In genomic region chr3:37125655-37126054, GRCm38 (mm10) we compare ENCODE assay signal across 17 mouse cellular contexts. TPM values are rescaled to one million over a fixed set of nuclear protein-coding genes. Genes with fewer than 3 reads are reported as not detected.
"Had no signal": no experiment of that assay in that cellular context is flagged by ENCODE, and none has a peak within 500 bp of the region (broad histone marks: within the 10 kb centered on the region; RNA-seq: fewer than 3 reads in every experiment).

Il2 (minus strand) TSS chr3:37125959.

- H3K27me3 ChIP-seq: limb, embryonic 12.5 days; liver, embryonic 13.5 days; lung, embryonic 15.5 days; midbrain, embryonic 15.5 days; stomach, embryonic 15.5 days had no signal

- H3K4me2 ChIP-seq: limb, embryonic 12.5 days; liver, embryonic 13.5 days; lung, embryonic 15.5 days; midbrain, embryonic 11.5 days; midbrain, embryonic 15.5 days; stomach, embryonic 15.5 days had no signal

- H3K27ac ChIP-seq: limb, embryonic 12.5 days; liver, embryonic 13.5 days; lung, embryonic 15.5 days; midbrain, embryonic 15.5 days; stomach, embryonic 15.5 days had no signal

- H3K9ac ChIP-seq: limb, embryonic 12.5 days; liver, embryonic 13.5 days; liver, postnatal 0 days; lung, embryonic 15.5 days; midbrain, embryonic 15.5 days; stomach, embryonic 15.5 days had no signal

- DNase-seq: kidney, adult 8-10 months; kidney, postnatal 25 days; layer of hippocampus, adult 9-11 months; liver; liver, embryonic 13.5 days; liver, postnatal 0 days; lung, postnatal 14 days; right cerebral cortex, postnatal 14 days had no signal

- H3K4me1 ChIP-seq: limb, embryonic 12.5 days; liver, embryonic 13.5 days; midbrain, embryonic 15.5 days; stomach, embryonic 15.5 days had no signal

- H3K9me3 ChIP-seq: limb, embryonic 12.5 days; liver, embryonic 13.5 days; lung, embryonic 15.5 days; midbrain, embryonic 15.5 days; stomach, embryonic 15.5 days had no signal

- ATAC-seq: liver, postnatal 0 days; midbrain, embryonic 15.5 days had no signal

- H3K36me3 ChIP-seq: limb, embryonic 12.5 days; liver, embryonic 13.5 days; lung, embryonic 15.5 days; midbrain, embryonic 15.5 days; stomach, embryonic 15.5 days had no signal

- H3K4me3 ChIP-seq: limb, embryonic 12.5 days; liver, embryonic 13.5 days; lung, embryonic 15.5 days; midbrain, embryonic 15.5 days; stomach, embryonic 15.5 days had no signal

RNA-seq across cellular contexts. Expression of gene Il2, which starts in this region (rescaled TPM):
- total RNA-seq: layer of hippocampus, adult 18-20 months; left cerebral cortex, postnatal 36 days had no signal
- polyA plus RNA-seq: liver, embryonic 13.5 days; liver, postnatal 0 days; spleen, adult 2 months; testis, adult 2 months had no signal
